In genomic region chr3:7248337-7248736, GRCm38 (mm10) we compare ENCODE assay signal across 25 mouse cellular contexts.
"Had no signal": no experiment of that assay in that cellular context is flagged by ENCODE, and none has a peak within 500 bp of the region (broad histone marks: within the 10 kb centered on the region; RNA-seq: fewer than 3 reads in every experiment).

No protein-coding gene starts in this region.

- H3K4me3 ChIP-seq: embryonic facial prominence, embryonic 10.5 days; embryonic facial prominence, embryonic 12.5 days; embryonic facial prominence, embryonic 13.5 days; embryonic facial prominence, embryonic 15.5 days; erythroblast, embryonic 14.5 days; forebrain, embryonic 10.5 days; forebrain, embryonic 12.5 days; forebrain, embryonic 13.5 days; forebrain, embryonic 15.5 days; gastrocnemius, adult 2 months; heart, adult 2 months had no signal

- DNase-seq: cerebellum, adult 9-10 months; cerebellum, adult 9-11 months; cerebellum, postnatal 10 days; cerebellum, postnatal 14 days; cerebellum, postnatal 25 days; cerebellum, postnatal 36 days; embryo, embryonic 11 days; forebrain, postnatal 0 days; gastrocnemius, adult 2 months; gastrocnemius, postnatal 10 days; gastrocnemius, postnatal 14 days; gastrocnemius, postnatal 25 days; gastrocnemius, postnatal 36 days; heart, adult 11 months; heart, adult 18-20 months; heart, adult 2 months had no signal

- H3K4me1 ChIP-seq: embryonic facial prominence, embryonic 10.5 days; embryonic facial prominence, embryonic 12.5 days; embryonic facial prominence, embryonic 15.5 days; forebrain, embryonic 10.5 days; forebrain, embryonic 12.5 days; forebrain, embryonic 13.5 days; forebrain, embryonic 15.5 days had no signal

- H3K27ac ChIP-seq: embryonic facial prominence, embryonic 10.5 days; embryonic facial prominence, embryonic 12.5 days; embryonic facial prominence, embryonic 13.5 days; embryonic facial prominence, embryonic 15.5 days; forebrain, embryonic 10.5 days; forebrain, embryonic 12.5 days; forebrain, embryonic 13.5 days; forebrain, embryonic 15.5 days; gastrocnemius, adult 2 months; heart, adult 2 months had no signal

- H3K27me3 ChIP-seq: embryonic facial prominence, embryonic 12.5 days; embryonic facial prominence, embryonic 13.5 days; embryonic facial prominence, embryonic 15.5 days; forebrain, embryonic 12.5 days; forebrain, embryonic 13.5 days; forebrain, embryonic 15.5 days had no signal

- H3K36me3 ChIP-seq: embryonic facial prominence, embryonic 10.5 days; embryonic facial prominence, embryonic 12.5 days; embryonic facial prominence, embryonic 13.5 days; embryonic facial prominence, embryonic 15.5 days; forebrain, embryonic 10.5 days; forebrain, embryonic 12.5 days; forebrain, embryonic 15.5 days had no signal

- H3K4me2 ChIP-seq: embryonic facial prominence, embryonic 12.5 days; embryonic facial prominence, embryonic 13.5 days; embryonic facial prominence, embryonic 15.5 days; forebrain, embryonic 12.5 days; forebrain, embryonic 13.5 days; forebrain, embryonic 15.5 days had no signal

- H3K9ac ChIP-seq: embryonic facial prominence, embryonic 12.5 days; embryonic facial prominence, embryonic 13.5 days; embryonic facial prominence, embryonic 15.5 days; forebrain, embryonic 12.5 days; forebrain, embryonic 13.5 days; forebrain, embryonic 15.5 days; forebrain, postnatal 0 days had no signal

- H3K9me3 ChIP-seq: embryonic facial prominence, embryonic 10.5 days; embryonic facial prominence, embryonic 12.5 days; embryonic facial prominence, embryonic 13.5 days; embryonic facial prominence, embryonic 15.5 days; forebrain, embryonic 10.5 days; forebrain, embryonic 12.5 days; forebrain, embryonic 13.5 days; forebrain, embryonic 15.5 days had no signal
